Comparison of ENCODE assay signal across 8 mouse cellular contexts in the genomic region with DNA sequence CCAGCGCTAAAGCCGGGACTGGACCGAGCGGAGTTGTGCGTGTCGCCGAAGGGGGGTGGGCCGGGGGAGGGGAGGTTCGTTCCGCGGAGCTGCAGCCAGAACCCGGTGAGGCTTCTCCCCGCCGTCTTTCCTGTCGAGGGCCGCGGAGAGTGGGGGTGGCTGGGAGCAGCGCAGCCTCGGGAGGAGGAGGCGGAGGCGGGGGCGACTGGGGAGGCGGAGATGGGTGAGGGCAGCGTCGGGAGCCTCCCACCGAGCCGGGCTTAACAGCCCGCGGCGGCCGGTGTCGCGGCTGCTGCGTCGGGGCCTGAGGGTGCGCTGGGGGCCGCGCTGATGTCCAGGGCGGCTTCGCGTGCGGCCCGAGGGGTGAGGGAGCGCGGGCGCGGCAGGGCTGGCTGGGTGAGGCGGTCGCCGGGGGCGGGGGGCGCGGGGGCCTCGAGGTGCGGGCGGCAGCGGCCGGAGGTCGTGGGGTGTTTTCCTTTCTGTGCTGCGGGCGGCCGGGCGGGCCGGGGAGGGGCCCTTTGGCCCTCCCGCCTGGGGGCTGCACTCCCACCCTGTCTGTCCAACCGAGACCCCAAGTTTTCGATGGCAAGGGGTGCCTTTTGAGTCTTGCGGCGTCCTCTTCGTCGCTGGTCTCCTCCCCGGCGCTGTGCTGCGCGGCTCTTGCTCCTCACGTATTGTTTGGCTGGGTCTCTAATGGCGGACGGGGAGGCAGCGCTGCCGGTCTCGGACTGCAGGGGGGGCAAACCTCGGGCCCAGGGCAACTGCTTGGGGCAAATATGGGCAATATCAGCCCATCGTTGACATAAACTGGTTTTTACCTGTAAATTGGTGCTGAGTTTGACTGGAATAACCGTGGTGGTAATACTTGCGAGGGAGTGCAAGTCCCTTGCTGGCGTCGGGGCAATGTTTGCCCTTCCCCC. TPM values are rescaled to one million over a fixed set of nuclear protein-coding genes. Genes with fewer than 3 reads are reported as not detected.
DNase-seq lines count a peak whose midpoint lies in the region; ATAC-seq lines count a peak whose summit lies in the region.
"Not testable (repeated sequence)": the region's sequence is repeated elsewhere in the genome, so short reads cannot be mapped to it uniquely, and the experiment has no call there.

Gene Zmym2, plus strand, starts transcription at position 60 of the 920 bp plus-strand sequence.

- peak within 1 kb of the TSS; percentile 99 for H3K27ac ChIP-seq in intestine, embryonic 14.5 days (ENCODE audit: low read depth)

- H3K9ac ChIP-seq in intestine, embryonic 14.5 days (ENCODE audit: low read length): peak within 1 kb of the TSS; percentile 76

- intact Hi-C loops in left cerebral cortex, postnatal 14 days (cut with DNase I): loop anchor here (2.0 kb wide), 1 partner anchor 76 kb away; the partner anchor contains the start of gene Zmym5

- DNase-seq in adrenal gland, adult 2 months: peak; percentile 89
- peak; percentile 80 for DNase-seq in embryo, embryonic 11 days
- peak; percentile 69 for DNase-seq in gastrocnemius, postnatal 25 days
- peak; percentile 93 for DNase-seq in intestine, embryonic 14.5 days (ENCODE audit: low spot score)
- peak; percentile 66 to 69 for DNase-seq in left cerebral cortex, postnatal 14 days (ENCODE audit: low spot score in 2 of 2)
- peak; percentile 67 for DNase-seq in right cerebral cortex, postnatal 14 days
- DNase-seq in urinary bladder, postnatal 25 days (ENCODE audit: low spot score): peak; percentile 66

- WGBS in intestine, embryonic 14.5 days: 1% methylated on average over 35 of the region's 87 CpGs

- not testable (repeated sequence) for H3K9me3 ChIP-seq in intestine, embryonic 14.5 days (ENCODE audit: control insufficient read depth, low read length)

- peak; percentile 80; the same call in 1 of the 2 replicates for ATAC-seq in intestine, embryonic 14.5 days (replicated peaks; ENCODE audit: low FRiP score, low TSS enrichment, low read depth)
- ATAC-seq in megakaryocyte-erythroid progenitor cell, adult 5-6 weeks (replicated peaks; ENCODE audit: low FRiP score, low TSS enrichment, poor library complexity, severe bottlenecking): peak; percentile 60

- H3K4me3 ChIP-seq in intestine, embryonic 14.5 days (ENCODE audit: low read depth, low read length): peak within 1 kb of the TSS; percentile 78

- H3K4me2 ChIP-seq in intestine, embryonic 14.5 days (ENCODE audit: low read length): peak within 1 kb of the TSS; percentile 55

- H3K36me3 ChIP-seq in intestine, embryonic 14.5 days (ENCODE audit: control insufficient read depth, insufficient read depth, low read length): peaks cover 19% of the 10 kb centered on the region

- not testable (repeated sequence) for H3K27me3 ChIP-seq in intestine, embryonic 14.5 days (replicated peaks; ENCODE audit: control insufficient read depth, insufficient read depth, low read length)

- H3K4me1 ChIP-seq in intestine, embryonic 14.5 days (replicated peaks; ENCODE audit: control insufficient read depth, insufficient read depth, low read length): not testable (repeated sequence)

RNA-seq across cellular contexts. Expression of gene Zmym2, which starts in this region (rescaled TPM):
- total RNA-seq in adrenal gland, adult 2 months (2021): 10 to 100 TPM; 44.5 to 56.7 TPM
- polyA plus RNA-seq in adrenal gland, adult 2 months (2012; rRNA removed): 3.4 and 3.5 TPM in 2 replicates
- 10 to 100 TPM; 27.9 to 30.0 TPM for total RNA-seq in gastrocnemius, postnatal 25 days (2021)
- polyA plus RNA-seq in intestine, embryonic 14.5 days (2014; fragmentation: Nextera tagmentation; extraction: Ambion mirVana): 37.6 and 45.9 TPM in 2 replicates
- total RNA-seq in left cerebral cortex, postnatal 14 days (2021): 10 to 100 TPM; 83.4 to 84.4 TPM
- 53.6 and 53.7 TPM in 2 replicates for total RNA-seq in megakaryocyte-erythroid progenitor cell, adult 5-6 weeks (2014; fragmentation: Nextera tagmentation)
- 37.3 and 63.3 TPM in 2 replicates for total RNA-seq in megakaryocyte-erythroid progenitor cell, adult 5-6 weeks (2017)

Comparison
In these comparisons a context has a peak if more than half of its experiments do, and no peak if none do; other contexts are left out.
1. Peak in every context shown above with its lines: DNase-seq, ATAC-seq, H3K4me3 ChIP-seq and H3K27ac ChIP-seq.